Mouse (Mus musculus) forebrain, postnatal 0 days (tissue): Measurements from ENCODE around the gene Lysmd1. TPM values are rescaled to one million over a fixed set of nuclear protein-coding genes. Genes with fewer than 3 reads are reported as not detected.

ENCODE experiments used
- ATAC-seq: fragments of 200-750 bp; cut with Nextera tagmentation; 2 replicates; pipeline ENCODE4 v1.8.0; 2017; ENCODE audit warnings: mild to moderate bottlenecking, moderate library complexity
- DNase-seq: peaks from one replicate; pipeline ENCODE4 v3.0.0-alpha.2; 2015
- H3K27ac ChIP-seq: fragments of 300-500 bp; sonication (generic); 2 replicates; pipeline ENCODE4 v1.5.1; 2014; ENCODE audit warnings: low read depth, mild to moderate bottlenecking, antibody characterized with exemption, low read length, moderate library complexity, mixed read lengths
- H3K27me3 ChIP-seq: fragments of 300-500 bp; sonication (generic); 2 replicates; pipeline ENCODE4 v1.6.1; 2014; ENCODE audit warnings: mild to moderate bottlenecking, low read length, mixed read lengths; ENCODE audit not compliant: insufficient read depth
- H3K36me3 ChIP-seq: fragments of 300-500 bp; sonication (generic); 2 replicates; pipeline ENCODE4 v1.6.1; 2014; ENCODE audit warnings: mild to moderate bottlenecking, moderate library complexity; ENCODE audit not compliant: insufficient read depth
- H3K4me1 ChIP-seq: fragments of 300-500 bp; sonication (generic); 2 replicates; pipeline ENCODE4 v1.6.1; 2014; ENCODE audit warnings: antibody characterized with exemption; ENCODE audit not compliant: insufficient read depth
- H3K4me2 ChIP-seq: fragments of 300-500 bp; sonication (generic); 2 replicates; pipeline ENCODE4 v1.6.1; 2014; ENCODE audit warnings: low read depth, mild to moderate bottlenecking, moderate library complexity
- H3K4me3 ChIP-seq: fragments of 300-500 bp; sonication (generic); 2 replicates; pipeline ENCODE4 v1.5.1; 2014; ENCODE audit warnings: low read depth, low read length, mixed read lengths
- H3K9ac ChIP-seq: fragments of 300-500 bp; sonication (generic); 2 replicates; pipeline ENCODE4 v1.6.1; 2014; ENCODE audit warnings: mild to moderate bottlenecking
- H3K9me3 ChIP-seq: fragments of 300-500 bp; sonication (generic); 2 replicates; pipeline ENCODE4 v1.6.1; 2016; ENCODE audit warnings: low read length
- CTCF ChIP-seq: sonication (generic); IDR thresholded peaks from 2 replicates; pipeline ENCODE4 v1.5.1; 2016; ENCODE audit warnings: antibody characterized with exemption, control low read depth, low read depth
- WGBS: fragments of 180-500 bp; shearing (Covaris S2); extraction: QIAGEN DNeasy Blood & Tissue Kit; methylation state at CpG from one replicate; pipeline ENCODE4 v1.1.7; 2014; 5-methylcytosine and 5-hydroxymethylcytosine counted together
- polyA plus RNA-seq: library from polyadenylated mRNA; unstranded; fragments of >200 nt; fragmentation: Nextera tagmentation; extraction: Ambion mirVana; gene quantifications from 2 replicates; pipeline ENCODE4 v1.2.1, GENCODE M21; 2015
- total RNA-seq: library from RNA; depleted of rRNA; stranded (reverse); fragments of >200 nt; gene quantifications from 2 replicates; pipeline ENCODE4 v1.2.3, GENCODE M21; 2014

Gene Lysmd1
- total and polyA plus RNA-seq, 2 experiments from 2014 or later: 39.2 to 45.8 TPM

DNA sequence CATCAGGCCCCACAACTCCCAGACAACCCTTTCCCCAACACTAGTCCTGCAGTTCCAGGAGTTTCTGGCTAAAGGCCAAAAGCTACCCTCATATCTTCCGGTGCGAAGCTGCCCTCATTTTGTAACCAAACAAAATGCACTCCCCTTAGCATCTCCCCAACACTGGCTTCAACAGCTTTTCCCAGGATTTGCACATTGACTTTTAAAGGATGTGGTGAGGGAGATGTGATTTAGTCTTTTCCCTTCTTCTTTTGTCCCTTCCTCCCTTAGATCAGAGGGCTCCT, 28.4 kb downstream of the Lysmd1 start:
- Histone ChIP-seq H3K9me3 (no peaks in the 10 kb centered on the region), H3K27me3 (no peaks in the 10 kb centered on the region), H3K9ac (peak overlapping the region; percentile 84), H3K4me1 (peaks cover 19% of the 10 kb centered on the region), H3K4me3 (peak overlapping the region; percentile 95), H3K4me2 (peak overlapping the region; percentile 80), H3K27ac (peak overlapping the region; percentile 81), H3K36me3 (peaks cover 32% of the 10 kb centered on the region)
- TF ChIP-seq CTCF: no peak
- WGBS: 22% methylated on average over 2 of the region's 2 CpGs
- DNase-seq: no peak
- no peak for ATAC-seq

DNA sequence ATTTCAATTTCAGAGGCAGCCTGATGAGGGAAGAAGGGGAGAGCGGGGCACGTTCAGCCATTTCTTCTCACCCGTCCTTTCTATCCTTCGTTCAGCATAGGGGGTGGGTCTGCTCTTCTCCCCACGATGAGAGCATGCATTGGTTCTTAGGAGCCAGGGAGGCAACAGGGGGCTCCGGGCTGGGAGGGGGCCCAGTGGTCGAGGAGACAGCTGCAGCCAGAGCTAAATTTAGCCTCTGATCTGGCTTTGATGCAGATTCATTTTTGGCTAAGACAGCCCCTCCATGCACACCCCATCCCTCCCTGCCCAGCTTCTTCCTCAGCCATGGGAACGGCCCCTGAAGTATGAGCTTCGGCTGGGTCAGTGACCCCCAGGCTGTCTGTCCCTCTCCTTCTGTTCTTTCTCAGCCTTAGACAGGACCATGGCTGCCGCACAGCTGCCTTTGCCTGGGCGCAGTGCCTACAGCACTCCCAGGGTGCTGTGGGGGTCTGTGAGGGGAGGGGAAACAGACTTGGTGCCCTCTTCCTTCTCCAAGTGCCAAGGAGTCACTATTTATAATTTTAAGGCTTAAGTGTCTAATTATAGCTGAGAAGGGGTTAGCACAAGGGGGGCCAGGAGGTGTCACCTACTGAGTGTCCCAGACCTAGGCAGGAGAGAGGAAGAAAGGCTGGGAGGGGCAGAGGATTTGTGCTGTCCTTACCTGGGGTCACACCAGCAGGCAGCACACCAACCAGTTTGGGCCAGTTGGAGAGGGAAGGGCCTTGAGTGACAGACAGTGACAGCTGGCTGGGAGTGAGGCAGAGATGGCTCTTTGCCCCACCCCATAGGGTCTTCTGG, 29.7 kb downstream of the Lysmd1 start:
- Histone ChIP-seq H3K27ac (0 out of 2 replicates have a peak overlapping the region, but pooled peaks have one; percentile 45), H3K4me2 (peak overlapping the region; percentile 80), H3K4me1 (peaks cover 19% of the 10 kb centered on the region), H3K4me3 (0 out of 2 replicates have a peak overlapping the region, but pooled peaks have one; percentile 5), H3K9me3 (no peaks in the 10 kb centered on the region), H3K36me3 (peaks cover 42% of the 10 kb centered on the region), H3K27me3 (no peaks in the 10 kb centered on the region), H3K9ac (peak overlapping the region; percentile 84; the same call in 1 of the 2 replicates)
- ATAC-seq: no peak
- no peak for TF ChIP-seq CTCF
- WGBS: 57% methylated on average over 11 of the region's 11 CpGs
- DNase-seq: no peak

DNA sequence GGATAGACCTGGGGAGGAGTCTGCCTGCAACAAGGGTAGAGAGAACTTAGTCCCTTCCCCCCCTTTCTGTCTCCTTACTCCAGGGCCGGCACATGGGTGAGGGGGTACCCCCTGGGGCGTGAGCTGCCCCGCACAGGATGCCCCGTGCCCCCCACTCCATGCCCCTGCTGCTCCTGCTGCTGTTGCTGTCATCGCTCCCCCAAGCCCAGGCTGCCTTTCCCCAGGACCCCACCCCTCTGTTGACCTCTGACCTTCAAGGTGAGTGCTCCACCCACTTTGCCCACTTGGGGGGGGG, 30.3 kb downstream of the Lysmd1 start:
- ATAC-seq (no peak), DNase-seq (no peak)
- no peaks in the 10 kb centered on the region for H3K9me3 ChIP-seq
- no peak overlapping the region for H3K4me3 ChIP-seq
- no peaks in the 10 kb centered on the region for H3K27me3 ChIP-seq
- no peak overlapping the region for H3K27ac ChIP-seq
- WGBS: 78% methylated on average over 5 of the region's 5 CpGs
- peaks cover 19% of the 10 kb centered on the region for H3K4me1 ChIP-seq
- no peak for TF ChIP-seq CTCF
- H3K9ac ChIP-seq: no peak overlapping the region
- peak overlapping the region; percentile 80 for H3K4me2 ChIP-seq
- peaks cover 47% of the 10 kb centered on the region for H3K36me3 ChIP-seq

DNA sequence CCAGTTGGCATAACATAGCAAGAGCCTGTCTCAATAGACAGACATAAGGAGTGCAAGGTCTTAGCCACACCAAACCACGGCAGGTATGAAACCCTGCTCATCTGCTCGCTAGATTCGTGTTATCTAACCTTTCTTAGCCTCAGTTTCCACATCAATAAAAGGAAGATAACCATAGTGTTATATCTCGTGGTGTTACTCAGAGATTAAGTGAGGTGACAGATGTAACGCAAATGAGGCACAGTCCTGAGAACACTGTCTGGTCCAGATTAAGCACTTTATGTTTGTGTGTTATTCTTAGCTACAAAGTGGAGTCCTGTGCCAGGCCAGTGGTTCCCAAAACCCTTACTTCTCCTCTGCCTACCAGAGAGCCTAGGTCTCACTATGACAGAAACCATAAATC, 31.0 kb downstream of the Lysmd1 start:
- DNase-seq (no peak), ATAC-seq (no peak)
- Histone ChIP-seq H3K27ac (no peak overlapping the region), H3K4me2 (no peak overlapping the region), H3K36me3 (peaks cover 54% of the 10 kb centered on the region), H3K27me3 (no peaks in the 10 kb centered on the region), H3K4me1 (peaks cover 19% of the 10 kb centered on the region), H3K9me3 (no peaks in the 10 kb centered on the region), H3K4me3 (no peak overlapping the region), H3K9ac (no peak overlapping the region)
- no peak for TF ChIP-seq CTCF
- 83% methylated on average over 5 of the region's 5 CpGs for WGBS

DNA sequence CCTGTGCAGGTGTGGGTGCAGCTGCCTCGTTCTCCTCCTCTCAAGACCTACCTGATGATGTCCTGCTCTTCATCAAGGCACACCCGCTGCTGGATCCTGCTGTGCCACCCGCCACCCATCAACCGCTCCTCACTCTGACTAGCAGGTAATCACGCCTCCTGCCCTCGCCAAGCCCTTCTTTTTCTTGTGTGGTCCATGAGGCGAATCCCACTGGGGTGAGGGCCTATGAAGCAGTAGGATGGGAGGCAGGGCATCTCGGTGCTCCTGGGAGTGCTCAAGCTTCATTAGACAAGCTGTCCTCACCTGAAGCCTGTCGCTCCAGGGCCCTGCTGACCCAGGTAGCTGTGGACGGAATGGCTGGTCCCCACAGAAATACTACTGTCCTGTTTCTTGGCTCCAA, 36.1 kb downstream of the Lysmd1 start:
- Histone ChIP-seq H3K4me3 (no peak overlapping the region), H3K27ac (no peak overlapping the region), H3K9ac (no peak overlapping the region), H3K9me3 (no peaks in the 10 kb centered on the region), H3K27me3 (0 out of 2 replicates have a peak, but pooled peaks cover 6% of the 10 kb centered on the region), H3K36me3 (peaks cover 82% of the 10 kb centered on the region), H3K4me1 (no peaks in the 10 kb centered on the region), H3K4me2 (no peak overlapping the region)
- 91% methylated on average over 10 of the region's 10 CpGs for WGBS
- DNase-seq (no peak), ATAC-seq (no peak)
- TF ChIP-seq CTCF: no peak

DNA sequence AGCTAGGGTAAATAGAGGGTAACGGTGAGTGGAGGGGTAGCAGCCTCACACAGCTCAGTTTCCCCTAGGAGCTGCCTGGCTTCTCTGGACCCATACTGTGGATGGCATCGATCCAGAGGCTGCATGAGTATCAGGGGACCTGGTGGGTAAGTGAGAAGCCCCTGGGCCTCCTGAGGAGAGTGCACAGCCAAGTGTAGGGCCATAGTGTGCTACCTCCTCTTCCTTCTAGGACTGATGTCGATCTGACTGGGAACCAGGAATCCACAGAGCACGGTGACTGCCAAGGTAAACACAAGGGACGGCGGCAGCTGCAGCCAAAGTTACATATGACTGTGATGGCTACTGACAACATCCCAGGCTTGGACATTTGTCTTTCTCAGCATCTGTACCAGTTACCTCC, 37.2 kb downstream of the Lysmd1 start:
- Histone ChIP-seq H3K4me2 (no peak overlapping the region), H3K27me3 (0 out of 2 replicates have a peak, but pooled peaks cover 6% of the 10 kb centered on the region), H3K27ac (no peak overlapping the region), H3K4me3 (no peak overlapping the region), H3K9me3 (no peaks in the 10 kb centered on the region), H3K4me1 (no peaks in the 10 kb centered on the region), H3K9ac (no peak overlapping the region), H3K36me3 (peaks cover 71% of the 10 kb centered on the region)
- ATAC-seq (no peak), DNase-seq (no peak)
- WGBS: 79% methylated on average over 6 of the region's 6 CpGs
- no peak for TF ChIP-seq CTCF

DNA sequence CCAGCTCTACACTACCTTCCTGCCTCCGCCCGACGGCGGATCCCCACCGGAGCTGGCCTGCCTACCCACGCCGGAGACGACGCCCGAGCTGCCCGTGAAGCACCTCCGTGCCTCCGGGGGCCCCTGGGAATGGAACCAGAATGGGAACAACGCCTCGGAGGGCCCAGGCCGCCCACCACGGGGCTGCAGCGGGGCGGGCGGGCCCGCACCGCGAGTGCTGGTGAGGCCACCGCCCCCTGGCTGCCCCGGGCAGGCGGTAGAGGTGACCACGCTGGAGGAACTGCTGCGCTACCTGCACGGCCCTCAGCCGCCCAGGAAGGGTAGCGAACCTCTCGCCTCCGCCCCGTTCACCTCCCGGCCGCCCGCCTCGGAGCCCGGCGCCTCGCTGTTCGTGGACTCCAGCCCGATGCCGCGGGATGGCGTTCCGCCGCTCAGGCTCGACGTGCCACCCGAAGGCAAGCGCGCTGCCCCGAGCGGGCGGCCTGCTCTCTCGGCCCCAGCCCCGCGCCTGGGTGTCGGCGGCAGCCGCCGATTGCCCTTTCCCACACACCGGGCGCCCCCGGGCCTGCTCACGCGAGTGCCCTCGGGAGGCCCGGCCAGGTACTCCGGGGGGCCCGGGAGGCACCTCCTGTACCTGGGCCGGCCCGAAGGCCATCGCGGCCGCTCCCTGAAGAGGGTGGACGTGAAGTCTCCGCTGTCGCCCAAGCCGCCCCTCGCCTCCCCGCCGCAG, 38.8 kb downstream of the Lysmd1 start:
- Histone ChIP-seq H3K36me3 (peaks cover 58% of the 10 kb centered on the region), H3K9me3 (no peaks in the 10 kb centered on the region), H3K4me3 (no peak overlapping the region), H3K4me1 (no peaks in the 10 kb centered on the region), H3K4me2 (peak overlapping the region; percentile 42; the same call in 1 of the 2 replicates), H3K9ac (no peak overlapping the region), H3K27ac (no peak overlapping the region), H3K27me3 (0 out of 2 replicates have a peak, but pooled peaks cover 6% of the 10 kb centered on the region)
- 17% methylated on average over 70 of the region's 84 CpGs for WGBS
- TF ChIP-seq CTCF: no peak
- no peak for ATAC-seq
- DNase-seq: peak; percentile 32
